Mouse (Mus musculus) embryonic facial prominence, embryonic 15.5 days (tissue): ENCODE results near the gene Trim3. TPM values are rescaled to one million over a fixed set of nuclear protein-coding genes. Genes with fewer than 3 reads are reported as not detected.

Experiments
- ATAC-seq: fragments of 200-750 bp; cut with Nextera tagmentation; 2 replicates; pipeline ENCODE4 v1.8.0; 2017; ENCODE audit warnings: low read depth, moderate TSS enrichment; ENCODE audit not compliant: insufficient number of reproducible peaks, low FRiP score, low TSS enrichment
- H3K27ac ChIP-seq: fragments of 300-500 bp; sonication (generic); replicated peaks from 2 replicates; pipeline ENCODE4 v1.5.1; 2015; ENCODE audit warnings: mild to moderate bottlenecking, inconsistent platforms
- H3K27me3 ChIP-seq: fragments of 300-500 bp; sonication (generic); 2 replicates; pipeline ENCODE4 v1.6.1; 2015; ENCODE audit warnings: inconsistent platforms
- H3K36me3 ChIP-seq: fragments of 300-500 bp; sonication (generic); 2 replicates; pipeline ENCODE4 v1.6.1; 2015; ENCODE audit warnings: mild to moderate bottlenecking, inconsistent platforms
- H3K4me1 ChIP-seq: fragments of 300-500 bp; sonication (generic); 2 replicates; pipeline ENCODE4 v1.6.1; 2015; ENCODE audit warnings: inconsistent platforms
- H3K4me2 ChIP-seq: fragments of 300-500 bp; sonication (generic); replicated peaks from 2 replicates; pipeline ENCODE4 v1.6.1; 2015; ENCODE audit warnings: mild to moderate bottlenecking, inconsistent platforms
- H3K4me3 ChIP-seq: fragments of 300-500 bp; sonication (generic); replicated peaks from 2 replicates; pipeline ENCODE4 v1.5.1; 2015; ENCODE audit warnings: mild to moderate bottlenecking, inconsistent platforms
- H3K9ac ChIP-seq: fragments of 300-500 bp; sonication (generic); 2 replicates; pipeline ENCODE4 v1.6.1; 2015; ENCODE audit warnings: inconsistent platforms
- H3K9me3 ChIP-seq: fragments of 300-500 bp; sonication (generic); replicated peaks from 2 replicates; pipeline ENCODE4 v1.6.1; 2016; ENCODE audit warnings: inconsistent platforms
- WGBS: fragments of 180-500 bp; shearing (Covaris S2); methylation state at CpG from one replicate; pipeline ENCODE4 v1.1.7; 2015; 5-methylcytosine and 5-hydroxymethylcytosine counted together
- polyA plus RNA-seq: library from polyadenylated mRNA; unstranded; fragments of >200 nt; fragmentation: Nextera tagmentation; extraction: Ambion mirVana; gene quantifications from 2 replicates; pipeline ENCODE4 v1.2.1, GENCODE M21; 2015

Gene Trim3
- polyA plus RNA-seq, 1 experiment from 2014 or later: 48.1 TPM

DNA sequence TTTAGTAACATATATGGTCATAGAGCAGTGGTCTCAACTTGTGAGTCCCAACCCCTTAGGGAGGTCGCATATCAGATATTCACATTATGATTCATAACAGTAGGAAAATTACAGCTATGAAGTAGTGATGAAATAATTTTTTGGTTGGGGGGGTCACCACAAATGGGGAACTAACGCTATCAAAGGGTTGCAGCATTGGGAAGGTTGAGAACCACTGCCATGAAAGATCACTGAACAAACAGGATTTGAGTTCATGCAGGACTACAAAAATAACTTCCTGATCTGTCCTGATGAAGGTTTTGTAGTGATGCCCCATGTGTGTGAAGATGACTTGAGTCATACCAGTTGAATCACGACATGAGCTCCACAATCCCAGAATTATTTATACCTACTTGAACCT, 24.9 kb downstream of the Trim3 start:
- Histone ChIP-seq H3K9ac (no peak overlapping the region), H3K36me3 (peaks cover 41% of the 10 kb centered on the region), H3K4me1 (no peaks in the 10 kb centered on the region), H3K9me3 (no peaks in the 10 kb centered on the region), H3K27me3 (no peaks in the 10 kb centered on the region), H3K4me2 (no peak overlapping the region), H3K4me3 (no peak overlapping the region), H3K27ac (no peak overlapping the region)
- ATAC-seq: no peak
- WGBS: 88% methylated on average over 3 of the region's 3 CpGs

DNA sequence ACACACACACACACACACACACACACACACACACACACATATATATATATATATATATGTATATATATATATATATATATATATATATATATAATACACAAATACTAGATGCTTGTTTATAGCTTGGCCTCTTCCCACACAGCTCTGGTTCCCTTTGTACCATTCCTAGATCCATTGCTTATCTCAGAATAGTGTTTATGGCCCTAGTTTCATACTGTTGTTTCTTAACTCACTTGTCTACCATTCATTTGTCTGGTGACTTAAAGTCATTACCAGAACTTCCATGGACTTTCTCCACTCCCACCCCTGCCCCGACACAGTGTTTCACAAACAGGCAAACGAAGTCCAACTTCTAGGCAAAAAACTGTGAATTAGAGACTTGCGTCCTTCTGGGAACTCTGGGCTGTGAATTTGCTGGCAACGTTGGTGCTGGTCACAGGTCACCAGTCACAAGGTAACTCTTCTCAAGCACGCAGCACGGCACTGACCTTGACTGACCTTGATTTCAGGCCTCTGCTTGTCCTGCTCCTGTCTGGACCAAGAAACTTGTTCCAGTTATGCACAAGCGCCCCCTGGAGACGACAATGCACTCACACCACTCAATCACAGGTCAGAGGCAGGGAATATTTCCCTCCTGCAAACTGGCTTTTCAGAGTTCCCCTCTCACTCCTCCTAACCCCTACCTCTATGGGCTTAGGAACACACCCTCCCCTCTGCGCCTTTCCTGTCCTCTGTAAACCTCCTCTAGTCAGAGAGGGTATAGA, 30.3 kb downstream of the Trim3 start:
- H3K4me3 ChIP-seq: no peak overlapping the region
- no peaks in the 10 kb centered on the region for H3K4me1 ChIP-seq
- H3K9ac ChIP-seq: no peak overlapping the region
- H3K27me3 ChIP-seq: no peaks in the 10 kb centered on the region
- no peaks in the 10 kb centered on the region for H3K9me3 ChIP-seq
- no peak overlapping the region for H3K4me2 ChIP-seq
- H3K27ac ChIP-seq: no peak overlapping the region
- ATAC-seq: peak; percentile 47; the same call in 1 of the 2 replicates
- 31% methylated on average over 9 of the region's 9 CpGs for WGBS
- H3K36me3 ChIP-seq: no peaks in the 10 kb centered on the region

DNA sequence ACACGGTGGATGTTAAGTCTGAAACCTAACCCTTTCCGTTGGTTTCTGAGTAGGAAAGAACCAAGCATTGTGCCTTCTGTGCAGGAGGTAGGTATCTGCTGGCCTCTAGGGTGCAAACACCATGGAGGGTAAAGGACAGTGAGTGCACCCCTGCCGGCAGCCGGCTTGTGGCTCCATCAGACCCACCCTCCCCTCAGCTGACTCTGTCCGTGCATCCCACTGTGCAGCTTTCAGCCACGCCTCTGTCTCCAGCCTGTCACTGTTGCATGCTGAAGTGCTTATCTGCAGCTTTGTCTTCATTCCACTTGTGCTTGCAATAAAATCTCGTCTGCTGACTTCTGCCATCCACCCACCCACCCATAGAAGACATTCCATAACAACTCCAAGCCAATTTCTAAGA, 43.3 kb downstream of the Trim3 start:
- ATAC-seq: no peak
- H3K27ac ChIP-seq: no peak overlapping the region
- no peaks in the 10 kb centered on the region for H3K36me3 ChIP-seq
- no peak overlapping the region for H3K4me3 ChIP-seq
- H3K4me1 ChIP-seq: no peaks in the 10 kb centered on the region
- no peak overlapping the region for H3K9ac ChIP-seq
- WGBS: 30% methylated on average over 7 of the region's 7 CpGs
- no peaks in the 10 kb centered on the region for H3K9me3 ChIP-seq
- H3K4me2 ChIP-seq: no peak overlapping the region
- H3K27me3 ChIP-seq: no peaks in the 10 kb centered on the region

DNA sequence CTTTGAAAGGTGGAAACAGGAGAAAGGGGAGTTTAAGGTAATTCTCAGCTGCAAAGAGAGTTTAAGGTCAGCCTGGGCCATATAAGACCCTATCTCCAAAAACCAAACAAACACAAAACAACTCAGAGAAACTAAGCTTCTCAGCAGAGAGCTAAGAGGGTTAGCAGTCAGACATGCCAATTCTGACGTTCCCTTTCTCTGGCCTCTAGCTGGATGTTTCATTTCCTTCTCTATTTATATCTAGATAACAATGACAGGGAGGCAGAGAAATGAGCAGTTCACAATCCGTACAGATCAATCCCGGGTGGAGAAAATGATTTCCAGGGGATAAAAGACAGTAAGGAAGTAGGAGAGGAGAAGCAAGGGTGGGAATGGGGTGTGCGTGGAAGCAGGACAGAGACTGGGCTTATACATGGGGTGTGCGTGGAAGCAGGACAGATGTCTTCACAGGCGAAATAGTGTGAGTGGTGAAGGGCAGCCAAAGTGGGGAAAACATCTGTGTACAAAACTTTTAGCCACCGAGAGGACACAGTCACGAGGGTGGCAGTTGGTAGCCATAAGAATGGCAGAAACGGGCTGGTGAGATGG, 45.0 kb downstream of the Trim3 start:
- Histone ChIP-seq H3K9me3 (no peaks in the 10 kb centered on the region), H3K27ac (no peak overlapping the region), H3K9ac (no peak overlapping the region), H3K4me3 (no peak overlapping the region), H3K4me2 (no peak overlapping the region), H3K36me3 (no peaks in the 10 kb centered on the region), H3K27me3 (no peaks in the 10 kb centered on the region), H3K4me1 (no peaks in the 10 kb centered on the region)
- ATAC-seq: no peak
- WGBS: 58% methylated on average over 9 of the region's 9 CpGs

DNA sequence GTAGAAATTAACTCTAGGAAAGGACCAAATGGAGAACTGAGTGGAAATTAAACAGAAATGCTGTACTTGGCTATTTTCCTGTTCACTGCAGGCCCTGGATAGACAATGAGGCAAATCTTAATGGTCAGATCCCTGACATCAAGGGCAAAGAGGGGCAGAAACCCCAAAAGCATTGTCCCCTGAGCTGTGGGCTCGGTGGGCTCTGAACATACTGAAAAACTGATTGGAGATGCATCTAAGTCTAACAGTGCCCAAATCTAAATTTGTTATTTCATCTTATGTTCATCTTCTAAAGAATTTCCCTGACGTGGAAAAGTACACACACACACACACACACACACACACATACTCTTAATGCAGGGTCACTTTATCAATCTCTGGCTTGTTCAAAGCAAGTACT, 51.4 kb downstream of the Trim3 start:
- Histone ChIP-seq H3K36me3 (no peaks in the 10 kb centered on the region), H3K4me3 (peak overlapping the region; percentile 68), H3K4me2 (peak overlapping the region; percentile 80), H3K27me3 (no peaks in the 10 kb centered on the region), H3K9me3 (no peaks in the 10 kb centered on the region), H3K4me1 (peaks cover 24% of the 10 kb centered on the region), H3K9ac (no peak overlapping the region), H3K27ac (no peak overlapping the region)
- ATAC-seq: no peak
- WGBS: 71% methylated on average over 2 of the region's 2 CpGs

DNA sequence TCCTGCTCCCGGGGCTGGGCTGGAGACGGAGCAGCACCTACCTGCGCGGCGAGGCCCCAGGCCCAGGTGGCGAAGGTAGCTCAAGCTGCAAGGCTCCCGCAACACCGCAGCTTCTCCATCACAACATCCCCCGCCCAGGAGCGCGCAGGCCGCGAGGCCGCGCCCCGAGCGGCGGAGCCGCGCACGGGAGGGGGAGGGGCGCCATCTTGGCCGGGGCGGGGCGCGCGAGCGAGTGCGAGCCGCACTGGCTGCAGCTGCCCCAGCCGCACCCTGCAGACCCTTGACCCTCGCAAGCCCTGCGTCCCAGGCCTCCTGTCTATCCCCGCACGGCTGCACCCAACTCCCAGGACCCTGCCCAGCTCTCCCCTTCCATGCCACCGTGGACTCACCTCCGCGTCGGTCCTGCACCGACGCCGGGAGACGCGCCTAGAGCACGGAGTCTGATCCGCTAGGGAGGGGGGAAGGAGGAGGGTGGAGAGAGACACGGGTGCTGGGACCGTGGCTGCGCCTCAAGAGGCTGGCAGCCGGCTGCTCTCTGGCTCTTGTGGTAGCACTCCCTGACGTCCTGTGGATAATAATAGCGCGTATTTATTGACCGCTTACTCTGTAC, 52.2 kb downstream of the Trim3 start, which contains the start of gene Apbb1:
Gene Apbb1, minus strand, starts transcription at position 560 of the 610 bp plus-strand sequence.
- H3K27me3 ChIP-seq: no peaks in the 10 kb centered on the region
- H3K27ac ChIP-seq: peak within 1 kb of the TSS; percentile 78
- H3K9me3 ChIP-seq: no peaks in the 10 kb centered on the region
- H3K9ac ChIP-seq: peak within 1 kb of the TSS; percentile 63
- peaks cover 27% of the 10 kb centered on the region for H3K4me1 ChIP-seq
- ATAC-seq: peak; percentile 89
- peak within 1 kb of the TSS; percentile 68 for H3K4me3 ChIP-seq
- WGBS: under 1% methylated on average over 47 of the region's 54 CpGs
- no peaks in the 10 kb centered on the region for H3K36me3 ChIP-seq
- H3K4me2 ChIP-seq: peak within 1 kb of the TSS; percentile 80

DNA sequence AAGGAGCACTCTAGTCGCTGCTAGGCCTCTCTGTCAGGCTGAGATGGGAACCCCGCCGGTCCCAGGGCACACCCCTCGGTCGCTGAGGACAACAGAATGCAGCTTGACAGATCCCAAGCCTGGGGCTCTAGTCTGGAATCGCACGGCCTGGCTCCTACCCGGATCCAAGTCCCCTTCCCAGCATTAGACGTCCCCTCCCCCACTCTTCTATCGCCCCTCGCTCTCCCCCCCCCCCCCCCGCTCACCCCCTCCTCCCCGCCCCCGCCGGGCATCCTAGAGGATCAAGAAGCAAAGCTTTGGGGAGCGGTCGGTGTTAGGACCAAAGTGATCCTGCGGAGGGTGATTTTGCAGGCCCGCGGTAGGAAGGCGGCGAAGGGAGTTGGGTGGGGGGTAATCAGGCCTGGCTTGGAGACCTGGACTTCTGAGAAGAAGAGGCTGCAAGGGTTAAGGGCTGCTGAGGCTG, 52.7 kb downstream of the Trim3 start:
- H3K4me3 ChIP-seq: peak overlapping the region; percentile 68
- no peaks in the 10 kb centered on the region for H3K9me3 ChIP-seq
- no peaks in the 10 kb centered on the region for H3K27me3 ChIP-seq
- 0 out of 2 replicates have a peak, but pooled peaks have one; percentile 16 for ATAC-seq
- WGBS: 0% methylated on average over 15 of the region's 22 CpGs
- H3K36me3 ChIP-seq: no peaks in the 10 kb centered on the region
- H3K4me1 ChIP-seq: peaks cover 27% of the 10 kb centered on the region
- peak overlapping the region; percentile 63 for H3K9ac ChIP-seq
- H3K4me2 ChIP-seq: peak overlapping the region; percentile 80
- H3K27ac ChIP-seq: peak overlapping the region; percentile 78

DNA sequence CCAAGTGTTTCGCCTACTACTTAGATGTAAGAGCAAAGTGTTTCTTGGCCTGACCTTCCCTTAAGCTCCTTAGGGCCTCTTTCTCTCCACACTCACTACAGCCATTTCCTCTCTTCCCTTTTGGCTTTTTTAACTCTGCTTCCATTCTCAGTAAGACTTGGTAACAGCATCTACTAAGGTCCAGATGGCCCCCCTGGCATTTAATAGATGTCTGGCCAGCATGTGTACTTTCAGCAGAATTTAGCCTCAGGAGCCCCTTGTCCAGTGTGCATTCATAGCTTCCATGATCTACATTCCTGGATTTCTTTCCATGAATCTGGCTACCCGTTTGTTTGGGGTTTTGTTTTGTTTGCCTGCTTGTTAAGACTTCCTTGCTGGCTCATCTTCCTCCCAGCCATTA, 54.9 kb downstream of the Trim3 start:
- no peak overlapping the region for H3K9ac ChIP-seq
- no peak for ATAC-seq
- WGBS: 70% methylated on average over 2 of the region's 2 CpGs

DNA sequence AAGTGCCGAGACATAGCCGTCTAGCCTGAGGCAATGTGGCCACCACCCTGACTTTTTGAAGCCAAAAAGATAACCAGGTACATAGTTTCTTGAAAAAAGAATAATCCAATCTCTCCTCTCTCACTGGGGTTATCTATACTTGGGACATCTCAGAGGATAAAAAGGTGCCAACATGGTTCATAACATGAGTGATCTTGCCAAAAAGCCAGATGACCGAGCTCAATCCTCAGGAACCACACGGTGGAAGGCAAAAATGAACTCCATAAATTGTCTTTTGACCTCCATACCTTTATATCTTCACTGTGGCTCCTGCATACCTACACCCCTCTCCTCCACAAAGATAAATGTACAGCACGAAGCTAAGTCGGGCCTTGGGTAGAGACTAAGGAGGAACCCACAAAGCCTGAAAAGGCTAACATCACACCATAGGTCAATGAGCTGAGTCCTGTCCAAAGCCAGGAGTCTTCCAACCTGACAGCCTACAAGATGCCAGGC, 55.9 kb downstream of the Trim3 start:
- H3K27ac ChIP-seq: no peak overlapping the region
- H3K4me3 ChIP-seq: no peak overlapping the region
- H3K36me3 ChIP-seq: peaks cover 18% of the 10 kb centered on the region
- no peaks in the 10 kb centered on the region for H3K27me3 ChIP-seq
- no peak for ATAC-seq
- H3K9me3 ChIP-seq: no peaks in the 10 kb centered on the region
- 92% methylated on average over 6 of the region's 6 CpGs for WGBS
- H3K4me1 ChIP-seq: peaks cover 27% of the 10 kb centered on the region
- H3K9ac ChIP-seq: no peak overlapping the region
- no peak overlapping the region for H3K4me2 ChIP-seq

More for the DNA sequence above, 54.9 kb downstream of the Trim3 start:
- Histone ChIP-seq H3K36me3 (peaks cover 7% of the 10 kb centered on the region), H3K9me3 (no peaks in the 10 kb centered on the region), H3K27me3 (no peaks in the 10 kb centered on the region), H3K4me1 (peaks cover 27% of the 10 kb centered on the region), H3K27ac (no peak overlapping the region), H3K4me2 (no peak overlapping the region), H3K4me3 (no peak overlapping the region)

DNA sequence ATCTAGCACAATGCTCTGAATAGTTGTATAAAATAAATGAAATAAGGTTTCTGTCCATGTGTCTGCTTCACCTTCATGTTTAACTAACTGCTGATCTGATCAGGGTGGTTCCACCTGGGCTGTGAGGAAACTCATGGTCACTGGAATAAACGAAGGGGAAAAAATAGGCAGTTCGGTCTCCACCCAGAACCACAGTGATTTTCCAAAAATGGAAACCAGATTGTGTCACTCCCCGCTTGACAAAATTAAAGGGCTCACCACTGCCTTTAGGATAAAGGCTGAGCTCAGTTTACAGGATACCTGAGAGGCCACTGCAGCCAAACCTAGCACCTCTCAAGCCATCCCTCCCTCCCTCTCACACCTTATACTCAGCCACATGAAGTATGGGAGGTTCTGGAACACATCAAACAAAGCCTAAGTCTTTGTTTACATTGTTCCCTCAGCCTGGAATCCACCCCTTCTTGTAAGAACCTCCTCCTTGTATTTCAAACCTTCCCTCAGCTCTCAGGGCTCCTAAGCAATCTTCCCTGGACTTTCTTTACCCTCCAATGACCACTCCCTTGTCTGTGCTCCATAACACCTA, 57.1 kb downstream of the Trim3 start:
- Histone ChIP-seq H3K9me3 (no peaks in the 10 kb centered on the region), H3K4me3 (no peak overlapping the region), H3K36me3 (peaks cover 19% of the 10 kb centered on the region), H3K4me2 (no peak overlapping the region), H3K4me1 (peaks cover 20% of the 10 kb centered on the region), H3K27ac (no peak overlapping the region), H3K9ac (no peak overlapping the region), H3K27me3 (no peaks in the 10 kb centered on the region)
- no peak for ATAC-seq
- 20% methylated on average over 3 of the region's 3 CpGs for WGBS

DNA sequence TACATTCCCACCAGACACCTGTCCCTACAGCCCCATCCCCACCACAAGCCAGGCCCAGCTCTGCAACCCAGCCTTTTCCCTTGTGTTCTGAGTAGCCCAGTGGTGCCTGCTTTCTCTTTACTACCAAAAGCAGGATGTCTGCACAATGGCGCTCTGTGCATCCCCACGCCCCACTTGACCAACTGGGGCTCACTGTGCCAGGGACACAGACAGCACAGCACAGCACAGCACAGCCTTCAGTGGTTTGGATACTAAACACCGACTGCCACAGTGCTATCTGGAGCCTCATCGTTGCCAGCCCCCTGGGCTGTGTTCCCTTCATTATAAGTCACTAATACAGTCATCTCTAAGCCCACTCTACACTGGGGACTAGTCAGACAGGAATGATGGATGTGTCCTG, 58.8 kb downstream of the Trim3 start:
- Histone ChIP-seq H3K9ac (no peak overlapping the region), H3K9me3 (no peaks in the 10 kb centered on the region), H3K4me2 (no peak overlapping the region), H3K4me3 (no peak overlapping the region), H3K27ac (no peak overlapping the region), H3K27me3 (no peaks in the 10 kb centered on the region), H3K4me1 (peaks cover 21% of the 10 kb centered on the region), H3K36me3 (peaks cover 19% of the 10 kb centered on the region)
- ATAC-seq: no peak
- 88% methylated on average over 4 of the region's 4 CpGs for WGBS
